ENCODE assay signal across 12 mouse cellular contexts in genomic region chr2:171765071-171765470, GRCm38 (mm10).
"Had no signal": no experiment of that assay in that cellular context is flagged by ENCODE, and none has a peak within 500 bp of the region (broad histone marks: within the 10 kb centered on the region; RNA-seq: fewer than 3 reads in every experiment).

No protein-coding gene starts in this region.

- DNase-seq: retina, postnatal 1 day; right cerebral cortex, adult 18-20 months; right cerebral cortex, postnatal 14 days; right cerebral cortex, postnatal 25 days; right cerebral cortex, postnatal 4 days; spleen, adult 18-20 months; thymus, adult 18-20 months; thymus, adult 2 months; thymus, postnatal 14 days; thymus, postnatal 25 days; thymus, postnatal 36 days; thymus, postnatal 4 days had no signal
